Mouse (Mus musculus): Measurements from ENCODE around the gene Mapk8ip1.

DNA sequence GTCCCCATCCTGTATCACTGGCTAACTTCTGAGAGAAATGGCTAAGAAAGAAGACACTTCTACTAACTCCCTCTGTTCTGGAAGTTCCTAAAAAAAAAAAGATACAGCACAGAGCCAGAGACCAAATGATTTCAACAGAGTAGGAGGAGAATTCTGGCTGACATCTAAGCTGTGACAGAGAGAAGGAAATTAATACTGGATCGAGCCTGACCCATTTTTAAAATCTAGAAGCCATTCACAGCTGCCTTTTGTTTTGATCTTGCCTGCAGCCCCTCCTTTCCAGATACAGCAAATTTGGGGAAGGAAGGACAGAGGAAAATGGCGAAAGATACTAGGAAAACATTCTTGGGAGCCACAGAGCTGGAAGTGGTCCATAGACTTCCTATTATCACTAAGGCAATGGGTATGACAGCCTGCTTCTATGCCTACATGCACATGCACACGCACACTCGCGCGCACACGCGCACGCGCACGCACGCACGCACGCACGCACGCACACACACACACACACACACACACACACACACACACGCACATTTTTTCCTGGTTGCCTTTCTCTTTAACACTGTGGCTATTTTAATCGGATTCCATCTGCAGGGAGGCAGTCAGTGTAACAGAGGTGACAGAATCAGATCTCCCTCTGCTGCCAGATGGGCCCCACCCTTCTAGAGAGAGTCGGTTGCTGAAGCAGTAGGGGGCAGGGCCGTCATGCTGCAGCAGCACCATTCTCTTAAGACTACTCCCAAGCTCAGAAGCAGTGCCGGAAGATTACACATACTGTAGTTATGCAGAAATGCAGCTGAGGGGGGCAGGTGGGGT, 29.9 kb upstream of the Mapk8ip1 start:
- TF ChIP-seq CTCF (IDR thresholded peaks at IDR 0.05; ENCODE audit: low read depth) (no peak), EP300 (IDR thresholded peaks at IDR 0.05; ENCODE audit: low read depth) (no peak)

All from liver, postnatal 0 days (tissue).